Mouse (Mus musculus) lung, postnatal 10 days (tissue): ENCODE data around the gene Tsnaxip1.

Experiments
- DNase-seq: peaks from one replicate; pipeline ENCODE4 v3.0.0; 2021

The Tsnaxip1 gene

DNA sequence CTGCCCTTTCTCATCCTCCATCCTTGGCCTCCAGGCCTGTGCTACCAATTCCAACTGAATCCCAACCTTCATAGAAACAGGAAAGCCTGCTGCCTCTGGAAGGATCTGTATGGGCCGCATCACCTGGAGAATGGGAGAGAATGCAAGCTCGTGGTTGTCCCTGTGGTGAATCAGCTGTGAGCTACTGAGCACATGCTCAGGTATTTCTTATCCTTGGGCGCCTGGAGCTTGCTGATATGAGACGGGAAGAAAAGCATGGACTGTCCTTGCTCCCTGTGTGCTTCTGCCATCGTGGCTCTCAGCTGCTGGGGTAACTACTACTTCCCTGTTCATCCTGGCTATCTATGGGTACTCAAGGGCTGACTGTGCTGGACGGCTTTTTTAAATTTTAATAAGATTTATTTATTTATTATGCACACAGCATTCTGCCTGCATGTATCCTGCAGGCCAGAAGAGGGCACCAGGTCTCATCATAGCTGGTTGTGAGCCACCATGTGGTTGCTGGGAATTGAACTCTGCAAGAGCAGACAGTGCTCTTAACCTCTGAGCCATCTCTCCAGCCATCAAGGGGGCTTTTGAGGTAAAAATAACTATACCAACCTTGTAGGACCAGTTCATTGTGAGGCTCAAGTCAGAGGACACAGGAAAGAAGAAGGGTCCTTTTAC, 39.0 kb downstream of the Tsnaxip1 start:
- DNase-seq, result no peak

DNA sequence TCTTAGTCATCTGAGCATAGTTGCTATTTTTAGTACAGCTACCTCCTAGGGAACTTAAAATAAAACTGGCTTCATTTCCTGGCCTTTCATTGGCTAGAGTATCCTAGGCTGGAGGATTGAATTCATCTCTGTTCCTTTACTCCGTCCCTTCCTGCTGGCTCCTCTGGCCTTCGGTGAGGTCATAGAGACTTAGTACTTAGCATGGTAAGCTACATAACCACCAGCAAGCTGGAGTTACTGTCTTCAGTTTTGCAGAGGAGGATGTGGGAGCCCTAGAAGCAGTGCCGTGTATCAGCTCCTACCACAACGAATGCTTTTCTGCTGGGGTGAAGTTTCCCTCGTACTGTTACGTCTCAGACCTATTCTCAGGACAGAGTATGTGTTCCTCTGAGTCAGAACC, 46.8 kb downstream of the Tsnaxip1 start:
- DNase-seq, result no peak

DNA sequence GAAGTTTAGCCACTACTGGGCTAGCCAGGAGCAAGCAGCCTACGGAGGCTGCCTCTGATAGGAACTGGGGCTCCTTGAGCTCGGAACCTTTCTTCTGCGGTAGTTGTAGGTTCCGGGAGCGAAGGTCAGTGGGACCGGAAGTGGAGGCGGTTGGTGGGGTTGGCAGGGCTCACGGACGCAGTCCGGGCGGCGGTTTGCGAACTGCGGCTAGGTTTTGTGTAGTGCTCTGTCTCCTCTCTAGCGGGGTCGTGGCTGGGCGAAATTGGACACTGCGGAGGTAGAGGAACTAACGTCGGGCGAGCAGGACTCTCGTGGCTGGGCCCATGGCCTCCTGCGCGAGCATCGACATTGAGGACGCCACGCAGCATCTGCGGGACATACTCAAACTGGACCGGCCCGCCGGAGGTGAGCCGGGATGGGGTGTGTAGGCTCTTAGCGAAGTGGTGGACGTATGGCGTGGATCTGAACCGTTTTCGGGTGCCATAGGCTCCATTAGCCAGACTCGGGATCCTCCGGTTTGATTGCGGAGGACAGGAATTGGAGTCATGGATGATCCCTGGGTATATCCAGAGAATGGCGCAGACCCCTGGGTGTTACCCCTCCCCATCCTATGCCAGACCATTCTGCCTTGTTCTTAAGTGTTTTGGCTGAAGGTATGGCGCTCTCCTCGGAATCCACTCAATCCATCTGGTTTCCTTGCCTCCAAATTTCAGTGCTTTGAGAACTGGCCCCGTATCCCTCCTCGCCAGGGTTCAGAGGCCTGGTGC, 53.4 kb downstream of the Tsnaxip1 start, which contains the start of gene Edc4:
Gene Edc4 (plus strand): TSS at position 128 of the 767 bp plus-strand sequence.
- peak; percentile 94 for DNase-seq

- no peak for DNase-seq
Observed at GRCm38 (mm10) chr8:105889756-105890465, 62.4 kb downstream of the Tsnaxip1 start.

DNA sequence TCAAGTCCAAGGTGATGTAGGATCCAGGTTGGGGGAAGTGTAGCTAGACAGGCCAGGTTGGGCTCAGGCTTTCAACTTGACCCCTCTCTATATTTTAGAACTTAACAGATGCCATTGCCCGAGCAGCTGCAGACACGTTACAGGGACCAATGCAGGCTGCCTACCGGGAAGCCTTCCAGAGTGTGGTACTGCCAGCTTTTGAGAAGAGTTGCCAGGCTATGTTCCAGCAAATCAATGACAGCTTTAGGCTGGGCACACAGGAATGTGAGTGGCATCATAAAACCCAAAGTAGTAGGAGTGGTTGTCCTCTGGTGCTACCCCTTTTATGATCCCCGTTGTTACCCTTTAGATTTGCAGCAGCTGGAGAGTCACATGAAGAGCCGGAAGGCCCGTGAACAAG, 63.3 kb downstream of the Tsnaxip1 start:
- no peak for DNase-seq

DNA sequence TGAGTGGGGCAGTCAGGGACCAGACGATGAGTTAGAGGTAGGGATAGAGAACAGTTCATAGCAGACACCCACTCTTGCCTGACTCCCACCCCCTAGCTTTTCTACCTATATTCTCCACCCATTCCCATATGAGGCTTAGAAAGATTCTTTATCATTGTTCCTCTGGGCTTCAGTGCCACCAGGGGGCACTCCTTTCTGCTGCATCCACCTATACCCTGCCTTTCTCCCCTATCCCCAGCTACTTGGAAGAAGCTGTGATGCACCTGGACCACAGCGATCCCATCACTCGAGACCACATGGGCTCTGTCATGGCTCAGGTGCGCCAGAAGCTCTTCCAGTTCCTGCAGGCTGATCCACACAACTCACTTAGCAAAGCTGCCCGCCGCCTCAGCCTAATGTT, 64.9 kb downstream of the Tsnaxip1 start:
- peak; percentile 22 for DNase-seq

- DNase-seq, result peak; percentile 92
Observed at GRCm38 (mm10) chr8:105893339-105893738, 65.8 kb downstream of the Tsnaxip1 start, which contains the start of gene Nrn1l. Gene Nrn1l (plus strand): TSS chr8:105893567.
